Mouse (Mus musculus) hindbrain, postnatal 0 days (tissue): ENCODE results near the gene Itpr1. TPM values are rescaled to one million over a fixed set of nuclear protein-coding genes. Genes with fewer than 3 reads are reported as not detected.

Experiments
- ATAC-seq: fragments of 200-750 bp; cut with Nextera tagmentation; 2 replicates; pipeline ENCODE4 v1.8.0; 2017; ENCODE audit warnings: mild to moderate bottlenecking, moderate TSS enrichment, moderate library complexity
- DNase-seq: peaks from one replicate; pipeline ENCODE4 v3.0.0-alpha.2; 2015; ENCODE audit warnings: low spot score
- H3K27ac ChIP-seq: fragments of 300-500 bp; sonication (generic); 2 replicates; pipeline ENCODE4 v1.5.1; 2014; ENCODE audit warnings: mild to moderate bottlenecking
- H3K27me3 ChIP-seq: fragments of 300-500 bp; sonication (generic); 2 replicates; pipeline ENCODE4 v1.6.1; 2014; ENCODE audit warnings: low read length, mixed read lengths; ENCODE audit not compliant: insufficient read depth
- H3K36me3 ChIP-seq: fragments of 300-500 bp; sonication (generic); 2 replicates; pipeline ENCODE4 v1.6.1; 2014; ENCODE audit warnings: low read length, mixed read lengths; ENCODE audit not compliant: insufficient read depth
- H3K4me1 ChIP-seq: fragments of 300-500 bp; sonication (generic); 2 replicates; pipeline ENCODE4 v1.6.1; 2014; ENCODE audit warnings: antibody characterized with exemption, low read length, mixed read lengths; ENCODE audit not compliant: insufficient read depth
- H3K4me2 ChIP-seq: fragments of 300-500 bp; sonication (generic); 2 replicates; pipeline ENCODE4 v1.6.1; 2014; ENCODE audit warnings: low read depth, mild to moderate bottlenecking, low read length, moderate library complexity, mixed read lengths
- H3K4me3 ChIP-seq: fragments of 300-500 bp; sonication (generic); 2 replicates; pipeline ENCODE4 v1.5.1; 2014; ENCODE audit warnings: low read length
- H3K9ac ChIP-seq: fragments of 300-500 bp; sonication (generic); replicated peaks from 2 replicates; pipeline ENCODE4 v1.6.1; 2014; ENCODE audit warnings: mild to moderate bottlenecking, low read length, moderate library complexity, mixed read lengths
- H3K9me3 ChIP-seq: fragments of 300-500 bp; sonication (generic); 2 replicates; pipeline ENCODE4 v1.6.1; 2016; ENCODE audit warnings: low read length, mixed read lengths
- CTCF ChIP-seq: IDR thresholded peaks from 2 replicates; pipeline ENCODE4 v1.5.1; 2016; ENCODE audit warnings: antibody characterized with exemption, control low read depth, low read depth
- WGBS: fragments of 180-500 bp; shearing (Covaris S2); extraction: QIAGEN DNeasy Blood & Tissue Kit; methylation state at CpG from one replicate; pipeline ENCODE4 v1.1.7; 2014; 5-methylcytosine and 5-hydroxymethylcytosine counted together
- polyA plus RNA-seq: library from polyadenylated mRNA; unstranded; fragments of >200 nt; fragmentation: Nextera tagmentation; extraction: Ambion mirVana; gene quantifications from 2 replicates; pipeline ENCODE4 v1.2.1, GENCODE M21; 2015
- total RNA-seq: library from RNA; depleted of rRNA; stranded (reverse); fragments of >200 nt; gene quantifications from 2 replicates; pipeline ENCODE4 v1.2.3, GENCODE M21; 2014

The Itpr1 gene
- total and polyA plus RNA-seq, 2 experiments from 2014 or later = 7.2 to 47.1 TPM

- no peak overlapping the region for H3K9ac ChIP-seq
- no peaks in the 10 kb centered on the region for H3K9me3 ChIP-seq
- no peaks in the 10 kb centered on the region for H3K4me1 ChIP-seq
- no peaks in the 10 kb centered on the region for H3K27me3 ChIP-seq
- H3K27ac ChIP-seq = no peak overlapping the region
- no peak overlapping the region for H3K4me2 ChIP-seq
- TF ChIP-seq CTCF = no peak
- no peak overlapping the region for H3K4me3 ChIP-seq
- DNase-seq (no peak), ATAC-seq (no peak)
- WGBS = 91% methylated on average over 4 of the region's 4 CpGs
- H3K36me3 ChIP-seq = no peaks in the 10 kb centered on the region
Observed at GRCm38 (mm10) chr6:108535309-108535708, 322.4 kb downstream of the Itpr1 start.

- TF ChIP-seq CTCF = no peak
Observed at GRCm38 (mm10) chr6:108536546-108537317, 323.8 kb downstream of the Itpr1 start.

GRCm38 (mm10) chr6:108538406-108538805 is 325.5 kb downstream of the Itpr1 start:
- Histone ChIP-seq H3K4me2 (no peak overlapping the region), H3K9me3 (no peaks in the 10 kb centered on the region), H3K9ac (no peak overlapping the region), H3K36me3 (no peaks in the 10 kb centered on the region), H3K4me1 (no peaks in the 10 kb centered on the region), H3K27me3 (no peaks in the 10 kb centered on the region), H3K27ac (no peak overlapping the region), H3K4me3 (no peak overlapping the region)
- ATAC-seq = no peak
- 88% methylated on average over 4 of the region's 4 CpGs for WGBS
- DNase-seq = no peak
- TF ChIP-seq CTCF = no peak

More at GRCm38 (mm10) chr6:108536546-108537317, 323.8 kb downstream of the Itpr1 start:
- Histone ChIP-seq H3K36me3 (no peaks in the 10 kb centered on the region), H3K4me2 (no peak overlapping the region), H3K27ac (no peak overlapping the region), H3K9me3 (no peaks in the 10 kb centered on the region), H3K9ac (no peak overlapping the region), H3K4me3 (no peak overlapping the region), H3K4me1 (no peaks in the 10 kb centered on the region), H3K27me3 (no peaks in the 10 kb centered on the region)
- WGBS = 83% methylated on average over 8 of the region's 8 CpGs
- DNase-seq (no peak), ATAC-seq (no peak)

GRCm38 (mm10) chr6:108540441-108540840 is 327.5 kb downstream of the Itpr1 start:
- Histone ChIP-seq H3K9me3 (no peaks in the 10 kb centered on the region), H3K9ac (no peak overlapping the region), H3K4me2 (no peak overlapping the region), H3K27ac (no peak overlapping the region), H3K27me3 (no peaks in the 10 kb centered on the region), H3K4me1 (no peaks in the 10 kb centered on the region), H3K36me3 (no peaks in the 10 kb centered on the region), H3K4me3 (no peak overlapping the region)
- 94% methylated on average over 6 of the region's 6 CpGs for WGBS
- ATAC-seq = no peak
- no peak for TF ChIP-seq CTCF
- no peak for DNase-seq

GRCm38 (mm10) chr6:108544917-108545316 is 332.0 kb downstream of the Itpr1 start:
- Histone ChIP-seq H3K4me3 (no peak overlapping the region), H3K9ac (no peak overlapping the region), H3K4me2 (no peak overlapping the region), H3K9me3 (no peaks in the 10 kb centered on the region), H3K4me1 (no peaks in the 10 kb centered on the region), H3K27me3 (no peaks in the 10 kb centered on the region), H3K27ac (no peak overlapping the region), H3K36me3 (no peaks in the 10 kb centered on the region)
- 74% methylated on average over 7 of the region's 7 CpGs for WGBS
- DNase-seq = no peak
- no peak for ATAC-seq
- TF ChIP-seq CTCF = no peak

- no peak for TF ChIP-seq CTCF
Observed at GRCm38 (mm10) chr6:108545464-108545863, 332.6 kb downstream of the Itpr1 start.

GRCm38 (mm10) chr6:108548413-108548812 is 335.5 kb downstream of the Itpr1 start:
- TF ChIP-seq CTCF = no peak
- 91% methylated on average over 3 of the region's 3 CpGs for WGBS

More at GRCm38 (mm10) chr6:108545464-108545863, 332.6 kb downstream of the Itpr1 start:
- H3K9me3 ChIP-seq = no peaks in the 10 kb centered on the region
- DNase-seq (no peak), ATAC-seq (no peak)
- H3K4me3 ChIP-seq = no peak overlapping the region
- no peak overlapping the region for H3K9ac ChIP-seq
- WGBS = 54% methylated on average over 5 of the region's 5 CpGs
- no peaks in the 10 kb centered on the region for H3K4me1 ChIP-seq
- H3K27me3 ChIP-seq = no peaks in the 10 kb centered on the region
- H3K4me2 ChIP-seq = no peak overlapping the region
- H3K36me3 ChIP-seq = no peaks in the 10 kb centered on the region
- no peak overlapping the region for H3K27ac ChIP-seq

More at GRCm38 (mm10) chr6:108548413-108548812, 335.5 kb downstream of the Itpr1 start:
- H3K4me2 ChIP-seq = no peak overlapping the region
- no peak overlapping the region for H3K9ac ChIP-seq
- DNase-seq (no peak), ATAC-seq (no peak)
- no peaks in the 10 kb centered on the region for H3K9me3 ChIP-seq
- H3K36me3 ChIP-seq = no peaks in the 10 kb centered on the region
- H3K4me3 ChIP-seq = no peak overlapping the region
- no peaks in the 10 kb centered on the region for H3K27me3 ChIP-seq
- H3K27ac ChIP-seq = no peak overlapping the region
- H3K4me1 ChIP-seq = no peaks in the 10 kb centered on the region
